Mouse (Mus musculus): ENCODE measurements at regions not wholly inside any gene's neighbourhood (a gene's known extent, or its start where the extent isn't known, plus 50 kb on each side); places are given as distances from the start of the nearest gene placed in this dataset.
A peak's percentile ranks its signal among the peaks of the same experiment; 100 is the strongest.
"Not testable (repeated sequence)": the region's sequence is repeated elsewhere in the genome, so short reads cannot be mapped to it uniquely, and the experiment has no call there.

GRCm38 (mm10) chr13:68167826-68168225, 304.7 kb downstream of the BC048507 start:
- peak; percentile 57 to 58 for DNase-seq (ENCODE audit: low spot score in 2 of 2)

- DNase-seq (ENCODE audit: low spot score in 2 of 2) = not testable (repeated sequence)
Observed at GRCm38 (mm10) chr13:68173456-68173855, 310.3 kb downstream of the BC048507 start.
